ENCODE assay signal across 8 mouse cellular contexts in genomic region chr1:190928370-190929009, GRCm38 (mm10). TPM values are rescaled to one million over a fixed set of nuclear protein-coding genes. Genes with fewer than 3 reads are reported as not detected.
DNase-seq lines count a peak whose midpoint lies in the region; ATAC-seq and TF ChIP-seq lines count a peak whose summit lies in the region.

No protein-coding gene starts in this region.

- under 1% methylated on average over 56 of the region's 79 CpGs for WGBS in heart, embryonic 11.5 days (ENCODE audit: insufficient replicate concordance)
- WGBS in kidney, embryonic 16.5 days, result under 1% methylated on average over 31 of the region's 79 CpGs
- WGBS in liver, adult 2 months, result under 1% methylated on average over 52 of the region's 79 CpGs

- peak; percentile 81 for TF ChIP-seq POLR2A in brain, embryonic 14.5 days (IDR thresholded peaks at IDR 0.05; ENCODE audit: borderline replicate concordance, extremely low read depth, insufficient read depth, insufficient read length, poor library complexity, severe bottlenecking)
- TF ChIP-seq POLR2A in liver, adult 2 months (IDR thresholded peaks at IDR 0.05; ENCODE audit: extremely low read depth, insufficient read depth, low read length), result 0 out of 2 replicates have a peak, but pooled peaks have one; percentile 6
- TF ChIP-seq POLR2A in myocyte (IDR thresholded peaks at IDR 0.05; ENCODE audit: insufficient read length, low read depth), result peak; percentile 76

- H3K36me3 ChIP-seq in C2C12 (ENCODE audit: control insufficient read depth, insufficient read depth), result no peaks in the 10 kb centered on the region
- peaks cover 11% of the 10 kb centered on the region for H3K36me3 ChIP-seq in erythroblast, embryonic 14.5 days (ENCODE audit: control insufficient read depth)
- H3K36me3 ChIP-seq in heart, embryonic 11.5 days (ENCODE audit: control insufficient read depth, insufficient read depth, low read length), result peaks cover 5% of the 10 kb centered on the region; the same call in 1 of the 2 replicates
- H3K36me3 ChIP-seq in kidney, embryonic 16.5 days (ENCODE audit: insufficient read depth, low read length), result no peaks in the 10 kb centered on the region
- H3K36me3 ChIP-seq in liver, adult 2 months (ENCODE audit: control insufficient read depth, insufficient read depth, low read length), result peaks cover 3% of the 10 kb centered on the region; the same call in 1 of the 2 replicates
- H3K36me3 ChIP-seq in myocyte (ENCODE audit: control insufficient read depth, insufficient read depth), result peaks cover 4% of the 10 kb centered on the region
- H3K36me3 ChIP-seq in splenic B cell, adult 2 months (ENCODE audit: control insufficient read depth, insufficient read depth, low read length, poor library complexity, severe bottlenecking), result peaks cover 3% of the 10 kb centered on the region; the same call in 1 of the 2 replicates

- peak; percentile 99 for DNase-seq in brain, embryonic 14.5 days (ENCODE audit: low read depth)
- peak; percentile 92 for DNase-seq in liver, adult 2 months (ENCODE audit: extremely low read depth, low read depth, low spot score)
- DNase-seq in splenic B cell, adult 2 months (ENCODE audit: low read depth, low spot score), result peak; percentile 99

- H3ac ChIP-seq in C2C12 (ENCODE audit: control insufficient read depth, insufficient read length, low read depth), result peak overlapping the region; percentile 100
- peak overlapping the region; percentile 91 for H3ac ChIP-seq in myocyte (ENCODE audit: control insufficient read depth, insufficient read length)

- ATAC-seq in heart, embryonic 11.5 days (replicated peaks; ENCODE audit: insufficient number of reproducible peaks, low FRiP score, low TSS enrichment), result peak; percentile 97
- ATAC-seq in kidney, embryonic 16.5 days (ENCODE audit: low FRiP score, low TSS enrichment), result peak; percentile 98

- H3K27ac ChIP-seq in heart, embryonic 11.5 days (ENCODE audit: low read depth, low read length), result peak overlapping the region; percentile 99
- peak overlapping the region; percentile 98 for H3K27ac ChIP-seq in kidney, embryonic 16.5 days (ENCODE audit: low read length)
- H3K27ac ChIP-seq in liver, adult 2 months (replicated peaks; ENCODE audit: insufficient read depth, low read depth, low read length), result peak overlapping the region; percentile 95

- H3K79me3 ChIP-seq in C2C12 (ENCODE audit: low read depth), result peaks cover 8% of the 10 kb centered on the region

- peak overlapping the region; percentile 91 for H3K4me2 ChIP-seq in heart, embryonic 11.5 days
- H3K4me2 ChIP-seq in kidney, embryonic 16.5 days (replicated peaks; ENCODE audit: low read depth, low read length), result peak overlapping the region; percentile 62
- H3K4me2 ChIP-seq in myocyte (ENCODE audit: low read depth), result peak overlapping the region; percentile 94

- peak overlapping the region; percentile 68 for H3K4me3 ChIP-seq in C2C12 (ENCODE audit: insufficient read depth, poor library complexity, severe bottlenecking)
- H3K4me3 ChIP-seq in erythroblast, embryonic 14.5 days (replicated peaks), result peak overlapping the region; percentile 84
- peak overlapping the region; percentile 64 for H3K4me3 ChIP-seq in heart, embryonic 11.5 days (ENCODE audit: low read depth, low read length)
- H3K4me3 ChIP-seq in kidney, embryonic 16.5 days (ENCODE audit: low read length), result peak overlapping the region; percentile 77
- H3K4me3 ChIP-seq in liver, adult 2 months (ENCODE audit: insufficient read depth, low read depth, low read length), result peak overlapping the region; percentile 77
- H3K4me3 ChIP-seq in myocyte, result peak overlapping the region; percentile 66

- H3K9me3 ChIP-seq in erythroblast, embryonic 14.5 days (ENCODE audit: control insufficient read depth, low read length), result no peaks in the 10 kb centered on the region
- no peaks in the 10 kb centered on the region for H3K9me3 ChIP-seq in heart, embryonic 11.5 days (replicated peaks; ENCODE audit: control insufficient read depth, low read length)
- H3K9me3 ChIP-seq in kidney, embryonic 16.5 days (ENCODE audit: low read length), result no peaks in the 10 kb centered on the region

- no peak for TF ChIP-seq CTCF in C2C12 (IDR thresholded peaks at IDR 0.05; ENCODE audit: control insufficient read depth, insufficient read depth, insufficient read length)
- TF ChIP-seq CTCF in brain, embryonic 14.5 days (IDR thresholded peaks at IDR 0.05; ENCODE audit: borderline replicate concordance, extremely low read depth, insufficient read depth, insufficient read length), result no peak
- no peak for TF ChIP-seq CTCF in liver, adult 2 months (IDR thresholded peaks at IDR 0.05; ENCODE audit: low read depth, low read length)

- H3K79me2 ChIP-seq in C2C12 (ENCODE audit: control insufficient read depth, insufficient read depth), result peaks cover 15% of the 10 kb centered on the region
- no peaks in the 10 kb centered on the region; the same call in 1 of the 2 replicates for H3K79me2 ChIP-seq in liver, adult 2 months (ENCODE audit: control insufficient read depth, insufficient read depth, low read length)
- H3K79me2 ChIP-seq in myocyte (ENCODE audit: control insufficient read depth, insufficient read depth), result peaks cover 9% of the 10 kb centered on the region

- peaks cover 23% of the 10 kb centered on the region for H3K4me1 ChIP-seq in erythroblast, embryonic 14.5 days (ENCODE audit: control insufficient read depth)
- peaks cover 10% of the 10 kb centered on the region; the same call in 1 of the 2 replicates for H3K4me1 ChIP-seq in heart, embryonic 11.5 days (ENCODE audit: control insufficient read depth, insufficient read depth, low read length)
- peaks cover 11% of the 10 kb centered on the region; the same call in 1 of the 2 replicates for H3K4me1 ChIP-seq in kidney, embryonic 16.5 days (ENCODE audit: insufficient read depth, low read length)
- H3K4me1 ChIP-seq in liver, adult 2 months (ENCODE audit: control insufficient read depth, insufficient read depth, low read length), result peaks cover 8% of the 10 kb centered on the region; the same call in 1 of the 2 replicates

- peak overlapping the region; percentile 93 for H3K9ac ChIP-seq in heart, embryonic 11.5 days (ENCODE audit: low read depth, low read length)
- H3K9ac ChIP-seq in kidney, embryonic 16.5 days (replicated peaks; ENCODE audit: low read length), result peak overlapping the region; percentile 93
- peak overlapping the region; percentile 81 for H3K9ac ChIP-seq in liver, adult 2 months (ENCODE audit: low read depth, low read length)

- H3K27me3 ChIP-seq in C2C12 (ENCODE audit: control insufficient read depth, insufficient read depth, insufficient read length) (no peaks in the 10 kb centered on the region), myocyte (ENCODE audit: control insufficient read depth, insufficient read depth, insufficient read length) (no peaks in the 10 kb centered on the region)
- H3K27me3 ChIP-seq in erythroblast, embryonic 14.5 days (ENCODE audit: control insufficient read depth), result peaks cover 4% of the 10 kb centered on the region
- H3K27me3 ChIP-seq in heart, embryonic 11.5 days (ENCODE audit: control insufficient read depth, insufficient read depth, low read length), result no peaks in the 10 kb centered on the region
- no peaks in the 10 kb centered on the region for H3K27me3 ChIP-seq in kidney, embryonic 16.5 days (ENCODE audit: insufficient read depth, low read length)
- no peaks in the 10 kb centered on the region for H3K27me3 ChIP-seq in liver, adult 2 months (ENCODE audit: control insufficient read depth, insufficient read depth, low read length)
- no peaks in the 10 kb centered on the region for H3K27me3 ChIP-seq in splenic B cell, adult 2 months (ENCODE audit: control insufficient read depth, insufficient read depth, low read length, poor library complexity, severe bottlenecking)

TF ChIP-seq in C2C12, 6 proteins besides CTCF, POLR2A, EP300 and RAD21:
- TF ChIP-seq USF1 (IDR thresholded peaks at IDR 0.05; ENCODE audit: low read depth) (no peak), MAX (IDR thresholded peaks at IDR 0.05) (peak; percentile 34)

TF ChIP-seq in myocyte, 11 proteins besides CTCF, POLR2A, EP300 and RAD21:
- TF ChIP-seq MYOD1 (IDR thresholded peaks at IDR 0.05; ENCODE audit: control insufficient read depth in 1 of 3, insufficient read length in 2 of 3, low read depth in 2 of 3), result peak in 1 of 3 experiments; percentile 6
- no peak for TF ChIP-seq MAX (IDR thresholded peaks at IDR 0.05; ENCODE audit: low read depth)
- TF ChIP-seq SRF (IDR thresholded peaks at IDR 0.05; ENCODE audit: control insufficient read depth, insufficient read length, low read depth), result peak; percentile 90
- TF ChIP-seq POLR2AphosphoS2 (IDR thresholded peaks at IDR 0.05; ENCODE audit: insufficient read length, low read depth), result peak; percentile 29

RNA-seq across cellular contexts. Expression of gene Angel2, which starts 3.6 kb away (rescaled TPM):
- 14.2 TPM for polyA plus RNA-seq in C2C12 (2012; fragmentation: generic; extraction: Trizol)
- 51.8 and 63.2 TPM in 2 replicates for polyA plus RNA-seq in brain, embryonic 14.5 days (2012; rRNA removed)
- polyA plus RNA-seq in erythroblast, embryonic 14.5 days (2012), result 0.15 and 0.29 TPM in 2 replicates
- polyA plus RNA-seq in heart, embryonic 11.5 days (2014; fragmentation: Nextera tagmentation; extraction: Ambion mirVana), result 32.3 and 34.6 TPM in 2 replicates
- polyA plus RNA-seq in kidney, embryonic 16.5 days (2015; fragmentation: Nextera tagmentation; extraction: Ambion mirVana), result 44.8 and 44.9 TPM in 2 replicates
- total RNA-seq in liver, adult 2 months (2014; rRNA removed), result 20.4 and 20.7 TPM in 2 replicates
- polyA plus RNA-seq in liver, adult 2 months (2012; rRNA removed), result 11.4 and 11.7 TPM in 2 replicates
- polyA plus RNA-seq in myocyte (2012; fragmentation: generic; extraction: Trizol), result 17.7 TPM

RNA-seq across cellular contexts. Expression of gene Rps6kc1, which starts 16.9 kb away (rescaled TPM):
- 13.1 TPM for polyA plus RNA-seq in C2C12 (2012; fragmentation: generic; extraction: Trizol)
- polyA plus RNA-seq in brain, embryonic 14.5 days (2012; rRNA removed), result 14.2 and 25.2 TPM in 2 replicates
- polyA plus RNA-seq in erythroblast, embryonic 14.5 days (2012), result 0.06 and 0.08 TPM in 2 replicates
- 8.9 and 11.3 TPM in 2 replicates for polyA plus RNA-seq in heart, embryonic 11.5 days (2014; fragmentation: Nextera tagmentation; extraction: Ambion mirVana)
- 13.7 and 14.4 TPM in 2 replicates for polyA plus RNA-seq in kidney, embryonic 16.5 days (2015; fragmentation: Nextera tagmentation; extraction: Ambion mirVana)
- total RNA-seq in liver, adult 2 months (2014; rRNA removed), result 9.2 and 12.6 TPM in 2 replicates
- polyA plus RNA-seq in liver, adult 2 months (2012; rRNA removed), result 5.7 and 8.1 TPM in 2 replicates
- polyA plus RNA-seq in myocyte (2012; fragmentation: generic; extraction: Trizol), result 18.9 TPM

RNA-seq across cellular contexts. Expression of gene Vash2, which starts 50.6 kb away (rescaled TPM):
- polyA plus RNA-seq in C2C12 (2012; fragmentation: generic; extraction: Trizol) (15.6 TPM), myocyte (2012; fragmentation: generic; extraction: Trizol) (20.0 TPM)
- polyA plus RNA-seq in brain, embryonic 14.5 days (2012; rRNA removed), result 48.1 and 66.0 TPM in 2 replicates
- 0.11 TPM in 1 of 2 replicates, not detected in the other for polyA plus RNA-seq in erythroblast, embryonic 14.5 days (2012)
- 66.2 and 75.8 TPM in 2 replicates for polyA plus RNA-seq in heart, embryonic 11.5 days (2014; fragmentation: Nextera tagmentation; extraction: Ambion mirVana)
- polyA plus RNA-seq in kidney, embryonic 16.5 days (2015; fragmentation: Nextera tagmentation; extraction: Ambion mirVana), result 27.0 and 29.3 TPM in 2 replicates
- total RNA-seq in liver, adult 2 months (2014; rRNA removed), result under 0.01 TPM in 1 of 2 replicates, not detected in the other
- not detected in 2 replicates for polyA plus RNA-seq in liver, adult 2 months (2012; rRNA removed)

Comparison
In these comparisons a context has a peak if more than half of its experiments do, and no peak if none do; other contexts are left out.
1. Peak in every context shown above with its lines: DNase-seq, ATAC-seq, H3K4me3 ChIP-seq and H3K27ac ChIP-seq.
2. POLR2A ChIP-seq: peak in every context shown above with its lines; median percentile 81 in brain, embryonic 14.5 days; 76 in myocyte; 6 in liver, adult 2 months.
3. RNA of gene Vash2, which starts 50.6 kb away (polyA plus RNA-seq): 66.2 to 75.8 TPM in heart, embryonic 11.5 days, 48.1 to 66.0 TPM in brain, embryonic 14.5 days, 27.0 to 29.3 TPM in kidney, embryonic 16.5 days, 20.0 TPM in myocyte (single experiment) and 15.6 TPM in C2C12 (single experiment); 0.11 TPM in erythroblast, embryonic 14.5 days and not detected in liver, adult 2 months; every median in the first group is over 10 times any median in the second.